8 mouse cellular contexts compared by ENCODE assay signal in the genomic region with DNA sequence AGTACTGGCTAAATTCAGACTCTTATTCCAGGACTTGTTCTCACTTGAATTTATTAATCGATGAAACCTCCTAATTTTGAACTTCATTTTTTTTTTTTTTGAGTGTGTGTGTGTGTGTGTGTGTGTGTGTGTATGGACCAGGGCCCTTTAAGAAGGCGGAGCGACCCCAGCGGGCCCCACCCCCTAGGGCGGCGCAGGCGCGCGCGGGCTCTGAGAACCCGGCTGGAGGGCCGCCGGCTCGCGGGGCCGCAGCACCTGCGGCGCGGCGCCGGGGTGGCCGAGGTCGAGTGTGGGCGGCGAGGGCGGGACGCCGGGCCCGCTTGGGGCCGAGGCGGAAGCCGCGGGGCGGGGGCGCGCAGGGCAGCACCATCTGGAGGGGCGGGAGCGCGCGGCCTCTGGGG. TPM values are rescaled to one million over a fixed set of nuclear protein-coding genes. Genes with fewer than 3 reads are reported as not detected.
DNase-seq lines count a peak whose midpoint lies in the region; ATAC-seq and TF ChIP-seq lines count a peak whose summit lies in the region.

Tnk2 (plus strand) TSS at position 214 of the 401 bp plus-strand sequence.

- peak within 1 kb of the TSS; percentile 79 for H3K27ac ChIP-seq in gastrocnemius, adult 2 months
- peak within 1 kb of the TSS; percentile 92 for H3K27ac ChIP-seq in hindbrain, embryonic 16.5 days (ENCODE audit: low read depth, low read length)

- DNase-seq in cerebellum, postnatal 36 days, result peak; percentile 85 to 93
- peak; percentile 93 for DNase-seq in gastrocnemius, adult 2 months
- peak; percentile 78 to 89 for DNase-seq in left cerebral cortex, adult 18-20 months (ENCODE audit: low spot score in 2 of 2)
- DNase-seq in right cerebral cortex, postnatal 14 days, result peak; percentile 85
- peak; percentile 86 for DNase-seq in yolk sac, embryonic 10.5 days (ENCODE audit: low spot score)

- H3K4me2 ChIP-seq in hindbrain, embryonic 16.5 days (ENCODE audit: low read length), result peak within 1 kb of the TSS; percentile 82

- H3K27me3 ChIP-seq in hindbrain, embryonic 16.5 days (replicated peaks; ENCODE audit: control insufficient read depth, insufficient read depth, low read length), result no peaks in the 10 kb centered on the region

- WGBS in hindbrain, embryonic 16.5 days, result 1% methylated on average over 35 of the region's 40 CpGs

- peaks cover 21% of the 10 kb centered on the region for H3K4me1 ChIP-seq in hindbrain, embryonic 16.5 days (ENCODE audit: control insufficient read depth, insufficient read depth, low read depth, low read length)

- H3K36me3 ChIP-seq in hindbrain, embryonic 16.5 days (ENCODE audit: control insufficient read depth, insufficient read depth, low read length), result no peaks in the 10 kb centered on the region

- H3K9ac ChIP-seq in hindbrain, embryonic 16.5 days (ENCODE audit: low read depth, low read length), result peak within 1 kb of the TSS; percentile 93

- TF ChIP-seq CTCF in gastrocnemius, adult 2 months (IDR thresholded peaks at IDR 0.05), result no peak

- H3K4me3 ChIP-seq in gastrocnemius, adult 2 months, result peak within 1 kb of the TSS; percentile 91
- peak within 1 kb of the TSS; percentile 96 for H3K4me3 ChIP-seq in hindbrain, embryonic 16.5 days (ENCODE audit: low read length)

- no peaks in the 10 kb centered on the region for H3K9me3 ChIP-seq in hindbrain, embryonic 16.5 days (ENCODE audit: control insufficient read depth, low read length)

- intact Hi-C loops in gastrocnemius, adult 2 months (cut with DNase I), result no loop called here

- peak; percentile 74 for ATAC-seq in activated CD4-positive, CD25-positive, alpha-beta regulatory T cell, adult 4 months
- peak; percentile 85 for ATAC-seq in hindbrain, embryonic 16.5 days
- peak; percentile 74 for ATAC-seq in megakaryocyte, adult 5-6 weeks (ENCODE audit: poor library complexity, severe bottlenecking)

RNA-seq across cellular contexts. Expression of gene Tnk2, which starts in this region (rescaled TPM):
- polyA plus RNA-seq in activated CD4-positive, CD25-positive, alpha-beta regulatory T cell, adult 4 months (2017; shearing (Covaris generic)), result 10 to 100 TPM in 1 of 2 experiments, 1 to 10 TPM in 1; 5.6 to 10.3 TPM
- 10 to 100 TPM; 48.4 to 54.4 TPM for total RNA-seq in gastrocnemius, adult 2 months (2021)
- polyA plus RNA-seq in hindbrain, embryonic 16.5 days (2015; fragmentation: Nextera tagmentation; extraction: Ambion mirVana), result 19.3 and 22.6 TPM in 2 replicates
- total RNA-seq in left cerebral cortex, adult 18-20 months (2021), result 100 to 1,000 TPM; 245 to 253 TPM
- 5.5 and 12.0 TPM in 2 replicates for total RNA-seq in megakaryocyte, adult 5-6 weeks (2015)
- total RNA-seq in megakaryocyte, adult 5-6 weeks (2017), result 6.4 and 8.6 TPM in 2 replicates

Comparison
In these comparisons a context has a peak if more than half of its experiments do, and no peak if none do; other contexts are left out.
1. Peak in every context shown above with its lines: DNase-seq, ATAC-seq, H3K4me3 ChIP-seq and H3K27ac ChIP-seq.